Mouse (Mus musculus) liver, embryonic 14.5 days (tissue): ENCODE data around the gene Pom121l2. TPM values are rescaled to one million over a fixed set of nuclear protein-coding genes. Genes with fewer than 3 reads are reported as not detected.
A peak's percentile ranks its signal among the peaks of the same experiment; 100 is the strongest.

ENCODE experiments used
- ATAC-seq: fragments of 200-750 bp; cut with Nextera tagmentation; 2 replicates; pipeline ENCODE4 v1.8.0; 2017; ENCODE audit warnings: moderate number of reproducible peaks, mild to moderate bottlenecking, moderate library complexity; ENCODE audit not compliant: insufficient read depth
- DNase-seq, 3 experiments: peaks; one replicate each; pipeline ENCODE4 v3.0.0-alpha.2; 2012 to 2013; ENCODE audit warnings: low read depth in 3 of 3, low spot score in 3 of 3
- H3K27ac ChIP-seq: fragments of 300-500 bp; sonication (generic); 2 replicates; pipeline ENCODE4 v1.5.1; 2014; ENCODE audit warnings: moderate library complexity, mild to moderate bottlenecking, control low read depth, inconsistent platforms
- H3K27me3 ChIP-seq: fragments of 300-500 bp; sonication (generic); 2 replicates; pipeline ENCODE4 v1.6.1; 2014; ENCODE audit warnings: mild to moderate bottlenecking, low read length, moderate library complexity; ENCODE audit not compliant: control insufficient read depth, insufficient read depth
- H3K36me3 ChIP-seq: fragments of 300-500 bp; sonication (generic); replicated peaks from 2 replicates; pipeline ENCODE4 v1.6.1; 2014; ENCODE audit warnings: low read depth; ENCODE audit not compliant: control insufficient read depth, insufficient read depth
- H3K4me1 ChIP-seq, 2 experiments: fragments of 200-500 bp in 1 of 2; fragments of 300-500 bp in 1 of 2; sonication (generic) in 1 of 2; replicated peaks; 2 replicates each; pipeline ENCODE4 v1.6.1; 2012 to 2014; ENCODE audit warnings: antibody characterized with exemption in 1 of 2, inconsistent platforms in 1 of 2, low read length in 1 of 2; ENCODE audit not compliant: control insufficient read depth in 2 of 2, insufficient read depth in 2 of 2
- H3K4me2 ChIP-seq: fragments of 300-500 bp; sonication (generic); 2 replicates; pipeline ENCODE4 v1.6.1; 2014; ENCODE audit warnings: low read depth, mild to moderate bottlenecking, control low read depth, moderate library complexity
- H3K4me3 ChIP-seq, 2 experiments: fragments of 200-500 bp in 1 of 2; fragments of 300-500 bp in 1 of 2; sonication (generic) in 1 of 2; 2 replicates each; pipeline ENCODE4 v1.5.1; 2012 to 2014; ENCODE audit warnings: low read depth in 2 of 2, low read length in 2 of 2, mild to moderate bottlenecking in 2 of 2, control low read depth in 1 of 2, inconsistent platforms in 1 of 2, moderate library complexity in 1 of 2; ENCODE audit not compliant: insufficient read depth in 1 of 2
- H3K9ac ChIP-seq: fragments of 300-500 bp; sonication (generic); replicated peaks from 2 replicates; pipeline ENCODE4 v1.6.1; 2014; ENCODE audit warnings: mild to moderate bottlenecking, control low read depth, moderate library complexity
- H3K9me3 ChIP-seq: fragments of 300-500 bp; sonication (generic); 2 replicates; pipeline ENCODE4 v1.6.1; 2016; ENCODE audit warnings: low read length, mixed read lengths; ENCODE audit not compliant: control insufficient read depth
- CTCF ChIP-seq: IDR thresholded peaks from 2 replicates; pipeline ENCODE4 v1.5.1; 2016; ENCODE audit warnings: antibody characterized with exemption, low read depth, control low read depth
- EP300 ChIP-seq: IDR thresholded peaks from 2 replicates; pipeline ENCODE4 v1.6.1; 2016; ENCODE audit warnings: antibody characterized with exemption, low read depth
- WGBS: fragments of 180-500 bp; shearing (Covaris S2); extraction: QIAGEN DNeasy Blood & Tissue Kit; methylation state at CpG from one replicate; pipeline ENCODE4 v1.1.7; 2014; ENCODE audit not compliant: insufficient replicate concordance; 5-methylcytosine and 5-hydroxymethylcytosine counted together
- microRNA-seq: library from miRNA; unstranded; fragments of <30 nt; microRNA quantifications from one replicate; pipeline ENCODE4, GENCODE M21; 2016
- polyA plus RNA-seq, 2 experiments: library from polyadenylated mRNA; depleted of rRNA in 1 of 2; stranded (reverse) in 1 of 2; unstranded in 1 of 2; fragments of >200 nt; fragmentation: Nextera tagmentation in 1 of 2; extraction: Ambion mirVana in 1 of 2; gene quantifications; 2 replicates each; pipeline versions ENCODE4 v1.2.1 to v1.2.3; 2012 to 2014

Gene Pom121l2
- polyA plus RNA-seq, 2 experiments = not detected

GRCm38 (mm10) chr13:22036986-22037385 lies 56.0 kb downstream of the Pom121l2 start:
- Histone ChIP-seq H3K9me3 (no peaks in the 10 kb centered on the region), H3K4me2 (peak overlapping the region; percentile 72), H3K36me3 (no peaks in the 10 kb centered on the region), H3K27ac (peak overlapping the region; percentile 100), H3K4me1 (peaks cover 18 to 31% of the 10 kb centered on the region in 2 experiments), H3K27me3 (no peaks in the 10 kb centered on the region), H3K4me3 (peak overlapping the region; percentile 42 to 67), H3K9ac (peak overlapping the region; percentile 78)
- DNase-seq = no peak
- ATAC-seq = no peak
- TF ChIP-seq CTCF = no peak
- TF ChIP-seq EP300 = no peak
- WGBS = 22% methylated on average over 3 of the region's 3 CpGs

- ATAC-seq = no peak
- Histone ChIP-seq H3K9ac (peak overlapping the region; percentile 78), H3K9me3 (no peaks in the 10 kb centered on the region), H3K4me3 (peak overlapping the region in 1 of 2 experiments; percentile 42; a peak in 3 of 4 replicates), H3K4me2 (peak overlapping the region; percentile 72), H3K4me1 (peaks cover 18 to 34% of the 10 kb centered on the region in 2 experiments), H3K27me3 (no peaks in the 10 kb centered on the region), H3K36me3 (no peaks in the 10 kb centered on the region), H3K27ac (peak overlapping the region; percentile 100)
- DNase-seq = no peak
- 38% methylated on average over 2 of the region's 2 CpGs for WGBS
- no peak for TF ChIP-seq EP300
- no peak for TF ChIP-seq CTCF
These were observed 56.4 kb downstream of the Pom121l2 start for GRCm38 (mm10) chr13:22037415-22037814.

Small RNA genes within 50 kb of the gene (microRNA-seq; reads per million reads assigned to microRNA genes)
- gene Gm44390 = not detected

Other genes with a start within 250 kb of the Pom121l2 start
- gene Hist1h4j, start 246.1 kb upstream of the Pom121l2 start, polyA plus RNA-seq (2012; rRNA removed) = 24.0 and 29.5 TPM in 2 replicates
- 0.52 and 1.1 TPM in 2 replicates for gene Hist1h4j, start 246.1 kb upstream of the Pom121l2 start, polyA plus RNA-seq (2014; fragmentation: Nextera tagmentation; extraction: Ambion mirVana)
- gene Hist1h4k, start 230.7 kb upstream of the Pom121l2 start, polyA plus RNA-seq (2012; rRNA removed) = 16.2 and 32.8 TPM in 2 replicates
- 2.7 and 5.5 TPM in 2 replicates for gene Hist1h4k, start 230.7 kb upstream of the Pom121l2 start, polyA plus RNA-seq (2014; fragmentation: Nextera tagmentation; extraction: Ambion mirVana)
- 61.7 and 194 TPM in 2 replicates for gene Hist1h2ak, start 227.4 kb upstream of the Pom121l2 start, polyA plus RNA-seq (2012; rRNA removed)
- 11.6 and 13.2 TPM in 2 replicates for gene Hist1h2ak, start 227.4 kb upstream of the Pom121l2 start, polyA plus RNA-seq (2014; fragmentation: Nextera tagmentation; extraction: Ambion mirVana)
- 25.2 and 29.5 TPM in 2 replicates for gene Hist1h2bn, start 227.1 kb upstream of the Pom121l2 start, polyA plus RNA-seq (2012; rRNA removed)
- gene Hist1h2bn, start 227.1 kb upstream of the Pom121l2 start, polyA plus RNA-seq (2014; fragmentation: Nextera tagmentation; extraction: Ambion mirVana) = 5.4 and 5.7 TPM in 2 replicates
- 8.2 and 9.4 TPM in 2 replicates for gene Hist1h1b, start 200.6 kb upstream of the Pom121l2 start, polyA plus RNA-seq (2012; rRNA removed)
- 19.7 and 20.6 TPM in 2 replicates for gene Hist1h1b, start 200.6 kb upstream of the Pom121l2 start, polyA plus RNA-seq (2014; fragmentation: Nextera tagmentation; extraction: Ambion mirVana)
- 37.6 and 93.8 TPM in 2 replicates for gene Hist1h3i, start 197.8 kb upstream of the Pom121l2 start, polyA plus RNA-seq (2012; rRNA removed)
- gene Hist1h3i, start 197.8 kb upstream of the Pom121l2 start, polyA plus RNA-seq (2014; fragmentation: Nextera tagmentation; extraction: Ambion mirVana) = 299 and 331 TPM in 2 replicates
- 10.9 and 22.9 TPM in 2 replicates for gene Hist1h2an, start 194.0 kb upstream of the Pom121l2 start, polyA plus RNA-seq (2012; rRNA removed)
- gene Hist1h2an, start 194.0 kb upstream of the Pom121l2 start, polyA plus RNA-seq (2014; fragmentation: Nextera tagmentation; extraction: Ambion mirVana) = 12.7 and 14.7 TPM in 2 replicates
- 2.6 and 4.2 TPM in 2 replicates for gene Hist1h2bp, start 193.7 kb upstream of the Pom121l2 start, polyA plus RNA-seq (2012; rRNA removed)
- 3.0 and 4.1 TPM in 2 replicates for gene Hist1h2bp, start 193.7 kb upstream of the Pom121l2 start, polyA plus RNA-seq (2014; fragmentation: Nextera tagmentation; extraction: Ambion mirVana)
- 13.1 and 13.4 TPM in 2 replicates for gene Hist1h2bq, start 171.0 kb upstream of the Pom121l2 start, polyA plus RNA-seq (2012; rRNA removed)
- 16.9 and 21.6 TPM in 2 replicates for gene Hist1h2bq, start 171.0 kb upstream of the Pom121l2 start, polyA plus RNA-seq (2014; fragmentation: Nextera tagmentation; extraction: Ambion mirVana)
- 0.24 TPM in 1 of 2 replicates, not detected in the other for gene Hist1h2ao, start 170.7 kb upstream of the Pom121l2 start, polyA plus RNA-seq (2012; rRNA removed)
- gene Hist1h2ao, start 170.7 kb upstream of the Pom121l2 start, polyA plus RNA-seq (2014; fragmentation: Nextera tagmentation; extraction: Ambion mirVana) = 3.4 TPM in 1 of 2 replicates, not detected in the other
- not detected in 2 replicates for gene Hist1h4m, start 169.4 kb upstream of the Pom121l2 start, polyA plus RNA-seq (2012; rRNA removed)
- gene Hist1h4m, start 169.4 kb upstream of the Pom121l2 start, polyA plus RNA-seq (2014; fragmentation: Nextera tagmentation; extraction: Ambion mirVana) = not detected in 2 replicates
- 37.4 and 50.3 TPM in 2 replicates for gene Hist1h4n, start 149.0 kb upstream of the Pom121l2 start, polyA plus RNA-seq (2012; rRNA removed)
- gene Hist1h4n, start 149.0 kb upstream of the Pom121l2 start, polyA plus RNA-seq (2014; fragmentation: Nextera tagmentation; extraction: Ambion mirVana) = 33.6 and 35.5 TPM in 2 replicates
- gene Hist1h2ap, start 147.7 kb upstream of the Pom121l2 start, polyA plus RNA-seq (2012; rRNA removed) = 88.3 and 95.9 TPM in 2 replicates
- gene Hist1h2ap, start 147.7 kb upstream of the Pom121l2 start, polyA plus RNA-seq (2014; fragmentation: Nextera tagmentation; extraction: Ambion mirVana) = 6,830 and 6,963 TPM in 2 replicates
- 3.4 and 9.6 TPM in 2 replicates for gene Hist1h2br, start 147.5 kb upstream of the Pom121l2 start, polyA plus RNA-seq (2012; rRNA removed)
- gene Hist1h2br, start 147.5 kb upstream of the Pom121l2 start, polyA plus RNA-seq (2014; fragmentation: Nextera tagmentation; extraction: Ambion mirVana) = 18.0 and 22.9 TPM in 2 replicates
- 0.30 and 0.41 TPM in 2 replicates for gene Zfp184, start 36.1 kb upstream of the Pom121l2 start, polyA plus RNA-seq (2012; rRNA removed)
- gene Zfp184, start 36.1 kb upstream of the Pom121l2 start, polyA plus RNA-seq (2014; fragmentation: Nextera tagmentation; extraction: Ambion mirVana) = 0.50 and 0.82 TPM in 2 replicates
- gene Prss16, start 28.5 kb downstream of the Pom121l2 start, polyA plus RNA-seq (2012; rRNA removed) = 0.23 and 0.34 TPM in 2 replicates
- gene Prss16, start 28.5 kb downstream of the Pom121l2 start, polyA plus RNA-seq (2014; fragmentation: Nextera tagmentation; extraction: Ambion mirVana) = 0.33 and 0.39 TPM in 2 replicates
- gene Hist1h2ah, start 54.4 kb downstream of the Pom121l2 start, polyA plus RNA-seq (2012; rRNA removed) = 8.7 and 17.9 TPM in 2 replicates
- gene Hist1h2ah, start 54.4 kb downstream of the Pom121l2 start, polyA plus RNA-seq (2014; fragmentation: Nextera tagmentation; extraction: Ambion mirVana) = 12.0 TPM in 2 replicates
- gene Hist1h2bk, start 54.7 kb downstream of the Pom121l2 start, polyA plus RNA-seq (2012; rRNA removed) = 17.7 and 25.1 TPM in 2 replicates
- gene Hist1h2bk, start 54.7 kb downstream of the Pom121l2 start, polyA plus RNA-seq (2014; fragmentation: Nextera tagmentation; extraction: Ambion mirVana) = 1.0 and 3.1 TPM in 2 replicates
- 66.4 and 87.2 TPM in 2 replicates for gene Hist1h4i, start 60.2 kb downstream of the Pom121l2 start, polyA plus RNA-seq (2012; rRNA removed)
- gene Hist1h4i, start 60.2 kb downstream of the Pom121l2 start, polyA plus RNA-seq (2014; fragmentation: Nextera tagmentation; extraction: Ambion mirVana) = 36.5 and 47.8 TPM in 2 replicates
- 35.2 and 55.3 TPM in 2 replicates for gene Hist1h2ag, start 61.8 kb downstream of the Pom121l2 start, polyA plus RNA-seq (2012; rRNA removed)
- gene Hist1h2ag, start 61.8 kb downstream of the Pom121l2 start, polyA plus RNA-seq (2014; fragmentation: Nextera tagmentation; extraction: Ambion mirVana) = 15.5 and 18.0 TPM in 2 replicates
- gene Hist1h2bj, start 62.0 kb downstream of the Pom121l2 start, polyA plus RNA-seq (2012; rRNA removed) = 21.4 and 38.1 TPM in 2 replicates
- gene Hist1h2bj, start 62.0 kb downstream of the Pom121l2 start, polyA plus RNA-seq (2014; fragmentation: Nextera tagmentation; extraction: Ambion mirVana) = 11.2 and 12.4 TPM in 2 replicates
- gene Vmn1r188, start 103.2 kb downstream of the Pom121l2 start, polyA plus RNA-seq (2012; rRNA removed) = not detected in 2 replicates
- gene Vmn1r188, start 103.2 kb downstream of the Pom121l2 start, polyA plus RNA-seq (2014; fragmentation: Nextera tagmentation; extraction: Ambion mirVana) = not detected in 2 replicates
- gene Vmn1r189, start 124.6 kb downstream of the Pom121l2 start, polyA plus RNA-seq (2012; rRNA removed) = not detected in 2 replicates
- not detected in 2 replicates for gene Vmn1r189, start 124.6 kb downstream of the Pom121l2 start, polyA plus RNA-seq (2014; fragmentation: Nextera tagmentation; extraction: Ambion mirVana)
- gene Vmn1r191, start 202.8 kb downstream of the Pom121l2 start, polyA plus RNA-seq (2012; rRNA removed) = not detected in 2 replicates
- not detected in 2 replicates for gene Vmn1r191, start 202.8 kb downstream of the Pom121l2 start, polyA plus RNA-seq (2014; fragmentation: Nextera tagmentation; extraction: Ambion mirVana)
- gene Vmn1r192, start 209.9 kb downstream of the Pom121l2 start, polyA plus RNA-seq (2012; rRNA removed) = not detected in 2 replicates
- not detected in 2 replicates for gene Vmn1r192, start 209.9 kb downstream of the Pom121l2 start, polyA plus RNA-seq (2014; fragmentation: Nextera tagmentation; extraction: Ambion mirVana)
- gene Vmn1r193, start 242.0 kb downstream of the Pom121l2 start, polyA plus RNA-seq (2012; rRNA removed) = not detected in 2 replicates
- gene Vmn1r193, start 242.0 kb downstream of the Pom121l2 start, polyA plus RNA-seq (2014; fragmentation: Nextera tagmentation; extraction: Ambion mirVana) = not detected in 2 replicates